Mouse (Mus musculus): ENCODE data around the gene Cxcl12. TPM values are rescaled to one million over a fixed set of nuclear protein-coding genes. Genes with fewer than 3 reads are reported as not detected.

Cxcl12 gene
- total RNA-seq, 2 experiments from 2014 or later: 41.7 to 45.2 TPM

DNA sequence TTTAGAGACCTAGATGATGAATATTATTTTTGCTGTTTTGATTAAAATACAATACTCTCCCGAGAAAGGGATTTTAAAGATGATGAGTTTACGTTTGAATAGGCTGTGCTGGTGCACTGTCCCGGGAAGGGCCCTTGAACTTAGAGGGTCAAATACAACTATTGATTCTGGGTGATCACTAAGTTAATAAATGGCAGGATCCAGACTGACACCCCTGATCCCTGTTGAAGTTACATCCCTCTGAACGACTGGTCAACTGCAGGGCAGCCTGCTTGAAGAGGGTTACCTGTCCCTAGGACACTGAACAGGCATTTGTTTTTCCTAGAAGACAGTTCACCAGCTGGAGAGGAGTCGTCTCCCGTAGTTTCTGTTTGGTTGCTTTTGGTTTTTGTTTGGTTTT is 4.0 kb downstream of the Cxcl12 start:
- DNase-seq (ENCODE audit: low spot score in 2 of 2): no peak

DNA sequence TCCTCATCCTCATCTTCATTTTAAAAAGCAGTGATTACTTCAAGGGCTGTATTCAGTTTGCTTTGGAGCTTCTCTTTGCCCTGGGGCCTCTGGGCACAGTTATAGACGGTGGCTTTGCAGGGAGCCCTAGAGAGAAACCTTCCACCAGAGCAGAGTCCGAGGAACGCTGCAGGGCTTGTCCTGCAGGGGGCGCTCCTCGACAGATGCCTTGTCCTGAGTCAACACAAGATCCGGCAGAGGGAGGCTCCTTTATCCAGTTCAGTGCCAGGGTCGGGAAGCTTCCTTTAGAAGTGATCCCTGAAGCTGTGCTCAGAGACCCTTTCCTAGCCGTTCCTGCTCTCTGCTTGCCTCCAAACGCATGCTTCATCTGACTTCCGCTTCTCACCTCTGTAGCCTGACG is 5.5 kb downstream of the Cxcl12 start:
- DNase-seq (ENCODE audit: low spot score in 2 of 2): peak; percentile 71 to 75

DNA sequence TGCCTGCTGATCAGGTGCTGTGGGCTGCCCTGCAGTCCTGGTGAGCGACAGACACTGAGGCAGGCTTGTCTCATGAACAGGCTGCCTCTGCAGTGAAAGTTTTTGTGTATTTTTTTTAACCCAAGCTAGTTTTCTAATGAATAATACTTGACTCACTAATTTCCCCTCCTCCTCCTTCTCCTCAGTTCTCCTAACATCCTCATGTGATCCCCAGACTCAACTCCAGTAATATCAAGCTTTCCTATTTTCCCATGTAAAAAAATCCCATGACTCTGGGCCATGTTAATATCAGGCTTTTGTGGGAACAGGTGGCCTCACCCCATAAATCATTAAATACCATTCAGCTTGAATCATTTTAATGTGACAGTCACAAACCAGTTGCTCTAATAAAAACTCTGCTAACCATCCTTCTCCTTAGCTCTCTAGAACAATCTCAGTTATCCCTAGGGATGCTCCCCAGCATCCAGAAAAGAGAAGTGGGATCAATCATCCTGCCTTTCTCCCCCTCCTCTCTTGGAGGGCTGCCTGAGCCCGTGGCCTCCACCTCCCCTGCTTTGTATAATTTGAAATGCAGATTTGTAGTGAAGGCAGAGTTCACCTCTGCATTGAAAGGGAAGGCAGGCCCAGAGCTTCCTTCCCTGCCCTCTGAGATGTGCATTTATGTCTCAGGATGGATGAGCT is 6.9 kb downstream of the Cxcl12 start:
- DNase-seq (ENCODE audit: low spot score in 2 of 2): no peak

DNA sequence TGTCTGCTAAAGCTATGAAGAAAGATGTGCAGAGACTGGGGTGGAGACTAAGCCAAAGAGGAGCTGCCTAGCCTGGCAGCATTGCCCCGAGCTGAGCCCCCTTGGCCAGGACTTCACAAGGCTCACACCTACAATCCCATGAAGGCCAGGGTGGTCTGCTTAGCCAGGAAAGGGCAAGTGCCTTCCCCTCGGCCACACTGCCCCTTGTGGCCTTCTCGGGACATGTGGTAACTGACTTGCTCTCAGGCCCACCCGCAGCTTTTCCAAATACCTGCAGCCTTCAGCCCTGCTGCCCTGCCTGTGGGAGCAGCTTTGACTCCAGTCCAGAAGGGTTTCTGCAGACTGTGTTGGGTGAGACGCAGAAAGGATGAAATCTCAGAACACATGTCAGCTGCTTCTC is 8.1 kb downstream of the Cxcl12 start:
- no peak for DNase-seq (ENCODE audit: low spot score in 2 of 2)

DNA sequence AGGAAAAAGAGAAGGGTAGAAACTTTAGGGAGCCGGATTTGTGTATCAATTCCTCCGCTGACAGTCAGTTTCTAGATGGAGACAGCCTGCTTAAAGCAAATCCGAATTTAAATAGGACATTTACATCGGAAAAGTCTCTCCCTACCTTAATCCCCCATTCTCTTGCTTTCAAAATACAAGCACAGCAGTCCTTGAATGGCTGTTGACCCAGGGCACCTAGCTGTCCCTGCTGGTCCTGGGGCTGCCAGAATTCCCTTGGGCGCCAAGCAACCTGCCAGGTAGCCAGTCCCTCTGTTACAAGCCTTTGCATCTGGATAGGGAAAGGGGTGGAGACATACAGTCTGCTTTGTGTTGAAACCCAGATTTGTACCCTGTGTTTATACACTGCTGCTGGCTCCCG is 12.0 kb downstream of the Cxcl12 start:
- no peak for DNase-seq (ENCODE audit: low spot score in 2 of 2)

DNA sequence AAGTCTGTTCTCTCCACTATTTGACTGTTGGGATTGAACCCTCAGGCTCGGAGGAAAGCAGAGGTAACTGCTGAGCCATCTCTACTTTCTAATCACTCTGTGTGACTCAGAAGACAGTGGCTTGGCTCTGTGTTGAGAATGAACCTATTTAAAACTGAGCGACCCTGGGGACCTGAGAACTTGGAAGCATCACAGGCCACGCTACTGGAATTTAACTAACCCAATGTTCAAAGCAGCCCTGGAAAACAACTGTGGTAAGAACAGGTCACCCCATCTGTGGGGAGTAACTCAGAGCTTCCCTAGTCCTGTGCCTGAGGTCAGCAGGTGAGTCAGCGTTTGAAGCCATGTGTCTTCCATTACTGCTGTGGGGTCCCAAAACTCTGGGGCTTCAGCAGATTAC is 17.0 kb downstream of the Cxcl12 start:
- no peak for DNase-seq (ENCODE audit: low spot score in 2 of 2)

DNA sequence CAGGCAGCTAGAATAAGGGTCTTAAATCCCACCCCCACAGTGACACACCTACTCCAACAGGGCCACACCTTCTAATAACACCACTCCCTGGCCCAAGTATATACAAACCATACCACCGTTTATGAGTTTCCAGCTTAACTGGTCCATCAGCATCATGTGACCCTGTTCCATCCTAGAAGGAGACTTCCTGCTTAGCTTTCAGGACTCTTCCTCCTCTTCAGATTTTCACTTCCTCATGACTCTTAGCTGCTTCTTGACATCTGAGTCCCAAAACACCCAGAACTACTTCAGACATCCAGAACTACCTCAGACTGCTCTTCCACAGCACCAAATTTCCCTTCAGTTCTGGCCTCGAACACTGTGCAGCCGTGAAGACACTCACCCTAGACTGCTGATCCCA is 22.1 kb downstream of the Cxcl12 start:
- DNase-seq (ENCODE audit: low spot score in 2 of 2): no peak

DNA sequence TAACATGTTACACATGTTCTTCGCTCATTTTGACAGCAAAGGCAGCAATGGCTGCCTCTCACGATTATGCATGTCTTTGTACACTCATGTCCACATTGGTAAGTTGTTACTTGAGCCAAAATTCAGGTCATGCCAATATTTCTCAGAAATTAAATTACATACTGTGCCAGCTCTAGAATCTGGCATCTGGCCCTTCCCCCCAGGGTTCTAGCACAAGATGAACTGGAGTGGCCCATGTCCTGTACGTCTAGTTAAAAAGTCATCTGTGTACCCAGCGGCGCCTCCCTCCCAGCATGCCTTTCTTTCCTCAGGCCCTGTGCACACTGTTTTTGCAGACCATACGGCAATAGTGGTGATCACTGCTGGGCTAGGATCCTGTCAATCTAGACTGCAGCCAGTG is 23.4 kb downstream of the Cxcl12 start:
- DNase-seq (ENCODE audit: low spot score in 2 of 2): no peak

DNA sequence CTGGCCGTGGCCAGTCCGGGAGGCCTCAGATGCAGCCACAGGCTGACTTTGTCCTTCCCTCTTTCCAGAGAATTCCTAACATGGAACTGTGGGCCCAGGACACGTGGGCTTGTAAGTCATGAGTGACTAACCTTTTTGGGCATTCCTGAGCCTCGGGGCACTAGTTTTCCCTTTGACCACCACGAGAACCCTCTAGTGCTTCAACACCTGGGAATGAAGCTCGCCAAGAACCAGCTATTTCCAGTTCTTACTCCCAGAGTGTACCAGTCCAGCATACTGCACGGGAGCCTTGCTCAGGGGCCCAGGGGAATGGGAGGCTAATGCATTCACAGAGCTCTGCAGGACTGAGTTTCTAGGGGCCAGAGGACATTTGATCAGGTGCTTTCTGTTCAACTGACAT is 24.3 kb downstream of the Cxcl12 start:
- no peak for DNase-seq (ENCODE audit: low spot score in 2 of 2)

DNA sequence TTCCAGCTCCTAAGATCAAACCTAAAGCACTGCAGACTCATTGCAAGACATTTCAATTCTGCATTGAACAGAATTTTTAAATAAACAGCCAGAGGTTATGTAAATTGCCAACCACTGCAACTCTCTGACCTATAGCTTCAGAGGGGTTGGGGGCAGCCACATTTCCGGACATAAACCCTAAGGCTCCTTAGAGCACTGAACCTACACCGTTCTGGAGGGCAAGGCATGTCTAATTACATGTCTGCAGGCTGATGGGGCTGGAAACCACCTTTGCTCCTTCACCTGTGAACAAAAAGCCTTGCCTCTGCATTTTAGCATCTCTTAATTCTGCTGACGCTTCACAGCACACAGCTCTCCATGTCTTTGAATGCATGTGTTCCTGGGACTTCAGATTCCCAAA is 26.9 kb downstream of the Cxcl12 start:
- no peak for DNase-seq (ENCODE audit: low spot score in 2 of 2)

DNA sequence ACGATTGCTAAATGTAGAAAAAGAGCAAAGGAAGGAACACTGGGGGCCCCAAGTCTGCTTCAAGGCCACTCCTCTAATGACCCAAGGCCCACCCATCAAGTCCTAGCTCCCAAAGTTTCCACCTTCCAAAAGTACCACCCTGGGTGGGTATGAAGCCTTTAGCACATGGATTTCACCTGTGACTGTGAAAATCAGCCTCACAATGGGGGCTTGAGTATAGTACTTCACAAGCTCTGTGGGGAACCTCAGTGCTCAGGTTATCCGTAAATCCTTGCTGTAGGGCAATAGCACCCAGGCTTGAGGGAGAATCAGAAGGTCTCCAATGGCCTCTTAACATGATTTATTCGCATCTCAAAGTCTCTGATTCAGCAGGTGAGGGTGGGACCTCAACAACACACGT is 30.5 kb downstream of the Cxcl12 start:
- no peak for DNase-seq (ENCODE audit: low spot score in 2 of 2)

DNA sequence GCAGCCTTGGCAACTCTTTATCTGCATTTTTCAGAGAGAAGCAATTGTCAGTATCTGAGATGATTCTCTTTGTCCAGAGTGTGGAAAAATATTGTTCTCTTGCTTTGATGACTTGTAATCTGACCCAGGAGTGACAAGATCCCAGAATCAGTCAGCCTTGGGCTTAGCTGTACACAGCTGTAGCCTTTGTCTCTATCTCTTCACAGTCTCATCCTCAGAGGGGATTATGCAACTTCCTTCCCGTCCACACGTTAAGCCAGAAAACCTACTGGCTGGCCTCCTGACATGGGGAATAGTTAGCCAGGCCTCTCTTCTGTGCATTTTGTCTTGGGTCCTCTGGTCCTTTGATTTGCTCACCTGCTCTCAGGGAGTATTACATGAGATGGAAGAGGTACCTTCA is 31.4 kb downstream of the Cxcl12 start:
- DNase-seq (ENCODE audit: low spot score in 2 of 2): no peak

DNA sequence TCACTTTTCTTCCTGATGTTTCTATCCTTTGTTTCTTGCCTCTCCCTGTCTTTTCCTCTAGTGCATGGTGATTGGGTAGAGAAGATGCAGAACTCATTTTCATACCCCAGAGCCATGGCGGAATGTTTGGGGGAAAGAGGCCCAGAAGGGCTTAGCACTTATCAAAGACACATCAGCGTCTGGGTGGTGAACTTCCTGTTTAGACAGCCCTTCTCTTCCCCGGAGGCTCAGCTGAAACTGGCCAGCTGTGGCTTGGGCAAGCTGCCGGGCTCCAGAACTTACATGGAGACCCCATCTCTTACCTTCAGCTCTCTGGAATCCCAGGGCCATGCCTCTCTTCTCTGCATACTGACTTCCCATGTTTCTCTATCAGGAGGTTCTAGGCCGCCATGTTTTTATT is 32.6 kb downstream of the Cxcl12 start:
- DNase-seq (ENCODE audit: low spot score in 2 of 2): no peak

DNA sequence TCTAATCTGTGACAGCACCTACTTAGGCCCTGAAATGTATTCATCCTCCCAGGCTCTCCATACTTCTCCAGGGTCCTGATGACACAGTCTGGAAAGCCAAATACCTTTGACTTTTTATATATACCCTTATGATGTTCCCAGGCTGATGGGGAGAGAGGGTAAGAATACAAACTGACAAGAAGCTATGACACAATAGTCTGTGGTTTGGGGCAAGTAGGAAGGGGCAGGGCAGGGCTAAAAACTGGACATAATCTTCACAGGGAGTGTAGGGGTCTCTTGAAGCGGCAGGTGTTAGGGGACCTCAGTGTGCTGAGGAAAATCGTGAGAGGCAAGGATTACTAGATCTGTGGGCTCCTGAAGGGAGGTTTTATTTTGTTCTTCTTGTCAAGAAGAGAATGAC is 33.1 kb downstream of the Cxcl12 start:
- no peak for DNase-seq (ENCODE audit: low spot score in 2 of 2)

DNA sequence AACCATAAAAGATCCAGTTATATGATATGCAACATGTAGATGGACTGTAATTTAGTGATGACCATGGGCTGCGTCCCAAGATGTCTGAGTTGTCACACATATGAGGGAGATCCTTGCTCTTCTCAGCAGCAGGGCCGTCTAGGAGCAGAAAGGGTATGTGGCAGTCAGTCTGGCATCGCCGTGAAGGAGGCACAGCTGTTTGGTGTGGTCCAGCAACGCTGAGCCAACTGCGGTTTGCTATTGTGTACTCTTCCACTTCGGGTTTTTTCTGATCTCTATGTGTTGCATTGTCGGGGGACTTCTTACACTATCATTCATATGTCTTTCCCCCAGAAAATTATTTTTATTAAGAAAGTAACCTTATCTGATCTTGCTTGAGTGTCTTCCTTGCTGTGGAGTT is 33.5 kb downstream of the Cxcl12 start:
- DNase-seq (ENCODE audit: low spot score in 2 of 2): no peak

DNA sequence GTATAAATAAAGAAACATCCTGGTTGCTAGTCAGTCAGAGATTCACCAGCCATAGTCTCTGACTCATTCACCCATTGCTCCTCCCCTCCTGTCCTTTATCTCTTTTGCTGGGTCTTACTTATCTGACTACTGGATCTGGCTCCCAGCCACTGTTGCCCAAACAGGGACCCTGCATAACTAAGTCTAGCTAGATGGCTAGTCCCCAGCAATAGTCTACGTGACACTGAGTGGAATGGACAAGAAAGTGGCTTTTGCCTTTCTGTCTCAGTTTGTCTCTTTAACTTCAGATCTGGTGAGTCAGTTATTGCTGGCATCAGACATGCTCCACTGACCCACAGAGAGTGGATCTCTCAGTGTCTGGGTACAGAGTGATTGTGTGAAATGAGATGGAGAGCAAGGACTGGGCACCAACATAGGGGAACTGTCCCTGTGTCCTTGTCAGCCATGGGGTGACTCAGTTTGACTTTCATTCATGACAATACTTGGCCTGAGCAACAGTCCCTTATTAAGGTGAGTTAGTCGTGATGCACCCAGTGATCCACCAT is 34.6 kb downstream of the Cxcl12 start:
- DNase-seq (ENCODE audit: low spot score in 2 of 2): no peak

DNA sequence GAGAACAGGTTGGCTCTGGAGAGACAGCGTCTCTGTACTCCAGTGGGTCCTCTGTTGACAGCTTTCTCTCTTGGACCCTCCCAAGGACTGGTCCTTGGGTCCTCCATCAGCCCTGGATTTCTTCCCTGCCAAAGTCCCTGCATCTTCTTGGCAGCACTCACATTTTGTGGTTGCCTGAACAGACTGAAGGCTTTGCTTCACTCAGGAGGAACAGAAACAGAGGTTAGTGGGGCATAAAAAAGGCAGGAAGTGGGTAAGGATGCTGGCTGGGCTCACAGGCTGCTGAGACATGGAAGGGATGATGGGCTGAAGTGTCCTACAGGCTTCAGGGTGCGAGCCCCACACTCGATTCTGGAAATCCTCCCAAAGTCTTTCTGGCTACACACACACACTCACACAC is 35.8 kb downstream of the Cxcl12 start:
- DNase-seq (ENCODE audit: low spot score in 2 of 2): no peak

DNA sequence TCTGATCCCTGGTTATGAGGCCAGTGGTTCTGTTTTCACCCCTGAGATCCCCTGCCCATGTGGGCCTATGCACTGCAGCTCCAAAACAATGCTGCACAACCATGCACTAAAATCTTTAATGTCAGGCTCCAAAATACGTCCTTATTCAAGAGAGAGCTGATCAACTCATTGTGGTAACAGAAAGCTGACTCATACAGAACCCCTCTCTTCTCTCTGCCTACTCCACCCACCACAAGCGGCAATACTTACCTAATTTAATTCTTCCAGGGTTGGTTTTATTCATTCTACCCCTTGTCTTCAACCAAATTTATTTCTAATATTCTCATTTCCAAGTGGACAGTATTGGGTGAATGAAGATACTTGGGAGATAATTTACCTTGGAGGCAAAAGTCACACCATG is 38.5 kb downstream of the Cxcl12 start:
- no peak for DNase-seq (ENCODE audit: low spot score in 2 of 2)

DNA sequence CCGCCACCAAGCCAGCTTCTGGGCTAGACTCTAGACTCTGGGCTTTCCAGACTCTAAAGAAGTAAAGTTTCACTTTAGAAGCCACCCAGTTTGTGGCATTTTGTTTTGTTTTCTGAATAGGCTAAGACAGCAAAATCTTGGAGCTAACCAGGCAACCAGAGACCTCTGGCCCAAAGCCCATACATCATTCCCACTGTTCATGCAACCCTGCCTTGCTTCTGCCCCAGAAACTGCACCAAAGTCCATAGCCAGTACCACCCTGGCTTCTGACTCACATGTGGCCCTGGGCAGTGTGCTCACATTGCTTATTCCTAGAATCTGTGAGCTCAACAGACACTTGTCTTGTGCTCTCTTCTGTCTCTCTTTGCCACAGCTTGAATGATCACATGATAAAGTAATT is 39.0 kb downstream of the Cxcl12 start:
- DNase-seq (ENCODE audit: low spot score in 2 of 2): no peak

DNA sequence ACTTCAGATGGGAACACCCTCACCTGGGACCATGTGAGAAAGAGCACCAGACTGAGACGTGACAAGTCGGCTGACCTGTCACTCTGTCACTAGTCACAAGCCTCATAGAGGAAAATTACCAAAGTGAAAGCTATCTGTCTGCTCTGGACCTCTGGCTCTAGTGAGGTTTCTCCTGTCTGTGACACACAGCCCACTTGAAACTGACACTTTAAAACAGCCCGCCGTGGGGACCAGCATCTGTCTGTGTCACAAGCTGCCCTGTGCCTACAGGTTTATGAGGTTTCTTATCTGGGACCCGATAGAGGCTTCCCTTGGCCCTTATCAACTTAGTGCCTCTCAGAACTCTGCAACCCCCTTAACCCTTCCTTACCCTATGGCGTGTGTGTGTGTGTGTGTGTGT is 41.8 kb downstream of the Cxcl12 start:
- no peak for DNase-seq (ENCODE audit: low spot score in 2 of 2)

DNA sequence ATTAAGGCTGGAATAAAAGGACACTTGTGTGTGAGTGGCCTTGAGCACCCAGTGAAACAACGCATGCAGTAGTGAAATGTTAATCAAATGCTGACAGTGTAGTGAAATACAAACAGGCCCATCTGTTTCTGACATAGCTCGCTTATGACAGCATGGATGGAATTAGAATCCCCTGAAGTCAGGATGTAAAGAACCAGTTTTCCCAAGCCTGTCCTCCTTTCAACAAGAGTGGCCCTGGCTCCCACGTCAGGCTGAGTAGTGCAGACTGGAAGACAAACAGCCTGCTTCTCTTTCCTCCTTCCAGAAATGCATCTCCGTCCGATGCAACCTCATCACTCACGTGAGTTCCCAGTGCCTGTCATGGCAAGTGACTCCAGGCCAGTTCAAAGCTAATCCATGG is 42.2 kb downstream of the Cxcl12 start:
- no peak for DNase-seq (ENCODE audit: low spot score in 2 of 2)

DNA sequence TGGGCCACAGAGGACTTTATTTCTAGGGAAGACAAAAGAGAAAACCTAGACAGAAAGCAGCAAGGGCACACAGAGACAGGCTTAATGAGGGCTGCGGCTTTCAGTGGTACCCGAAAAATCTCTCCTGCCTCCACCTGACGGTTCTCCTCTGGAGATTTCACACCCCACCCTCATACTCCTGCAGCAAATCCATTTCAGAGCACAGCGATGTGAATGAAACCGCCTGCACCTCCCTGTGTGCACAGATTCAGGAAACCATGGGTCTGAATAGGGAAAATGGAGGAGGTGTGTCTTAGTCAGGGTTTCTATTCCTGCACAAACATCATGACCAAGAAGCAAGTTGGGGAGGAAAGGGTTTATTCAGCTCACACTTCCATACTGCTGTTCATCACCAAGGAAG is 46.2 kb downstream of the Cxcl12 start:
- no peak for DNase-seq (ENCODE audit: low spot score in 2 of 2)

DNA sequence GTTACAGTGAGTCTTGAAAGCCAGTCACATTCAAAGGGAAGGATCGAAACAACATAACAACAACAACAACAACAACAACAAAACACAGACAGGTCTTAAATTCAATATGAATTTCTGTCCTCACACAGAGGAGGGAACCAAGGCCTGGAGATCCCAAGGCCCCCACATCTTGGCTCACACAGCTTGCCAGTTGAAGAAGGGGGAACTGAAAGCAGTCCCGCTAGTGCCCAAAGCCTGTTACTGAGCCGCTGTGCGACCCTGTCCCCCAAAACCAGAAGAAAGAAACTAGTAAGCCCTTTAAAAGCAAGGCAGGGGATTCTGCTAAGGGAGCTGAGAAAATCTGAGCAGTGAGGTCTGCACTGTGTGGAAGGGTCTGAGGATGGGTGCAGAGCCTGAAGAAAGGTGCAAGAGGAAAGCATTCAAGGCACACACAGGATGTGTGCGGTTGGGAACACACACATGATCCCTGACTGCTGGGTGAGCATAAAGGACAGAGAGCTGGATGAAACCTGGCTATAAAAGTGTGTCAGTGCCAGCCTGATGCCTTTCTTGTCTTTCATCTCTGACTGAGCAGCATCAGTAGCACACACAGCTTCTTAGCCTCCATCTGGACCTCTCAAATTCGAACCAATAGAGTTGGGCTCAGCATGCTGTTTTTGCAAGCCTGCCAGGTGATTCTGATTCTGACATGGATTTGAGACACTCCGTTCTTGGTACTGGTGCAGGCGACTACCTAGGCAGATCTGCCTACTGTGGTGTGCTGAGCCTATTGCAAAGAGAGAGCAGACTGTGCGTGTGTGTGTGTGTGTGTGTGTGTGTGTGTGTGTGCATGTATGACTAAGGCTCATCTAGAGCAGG is 50.3 kb downstream of the Cxcl12 start:
- DNase-seq (ENCODE audit: low spot score in 2 of 2): peak; percentile 13 to 33
